Mouse (Mus musculus) liver, embryonic 11.5 days (tissue): ENCODE measurements at regions not wholly inside any gene's neighbourhood (a gene's known extent, or its start where the extent isn't known, plus 50 kb on each side); places are given as distances from the start of the nearest gene placed in this dataset.
"Not testable (repeated sequence)": the region's sequence is repeated elsewhere in the genome, so short reads cannot be mapped to it uniquely, and the experiment has no call there.

Source experiments
- ATAC-seq: fragments of 200-750 bp; cut with Nextera tagmentation; replicated peaks from 2 replicates; pipeline ENCODE4 v1.8.0; 2017; ENCODE audit warnings: moderate number of reproducible peaks, mild to moderate bottlenecking, moderate TSS enrichment, moderate library complexity; ENCODE audit not compliant: low FRiP score
- DNase-seq: peaks from one replicate; pipeline ENCODE4 v3.0.0-alpha.2; 2017; ENCODE audit warnings: low spot score
- H3K27ac ChIP-seq: fragments of 300-500 bp; sonication (generic); 2 replicates; pipeline ENCODE4 v1.5.1; 2014; ENCODE audit warnings: mild to moderate bottlenecking, low read depth, low read length, control low read depth
- H3K27me3 ChIP-seq: fragments of 300-500 bp; sonication (generic); replicated peaks from 2 replicates; pipeline ENCODE4 v1.6.1; 2014; ENCODE audit warnings: low read length, mixed read lengths; ENCODE audit not compliant: control insufficient read depth, insufficient read depth
- H3K36me3 ChIP-seq: fragments of 300-500 bp; sonication (generic); 2 replicates; pipeline ENCODE4 v1.6.1; 2014; ENCODE audit warnings: mild to moderate bottlenecking, low read length, moderate library complexity, mixed read lengths; ENCODE audit not compliant: control insufficient read depth, insufficient read depth
- H3K4me1 ChIP-seq: fragments of 300-500 bp; sonication (generic); replicated peaks from 2 replicates; pipeline ENCODE4 v1.6.1; 2014; ENCODE audit warnings: low read length, mixed read lengths; ENCODE audit not compliant: control insufficient read depth, insufficient read depth
- H3K4me2 ChIP-seq: fragments of 300-500 bp; sonication (generic); 2 replicates; pipeline ENCODE4 v1.6.1; 2014; ENCODE audit warnings: mild to moderate bottlenecking, control low read depth, moderate library complexity
- H3K4me3 ChIP-seq: fragments of 300-500 bp; sonication (generic); 2 replicates; pipeline ENCODE4 v1.5.1; 2014; ENCODE audit warnings: low read depth, low read length, control low read depth
- H3K9ac ChIP-seq: fragments of 300-500 bp; sonication (generic); 2 replicates; pipeline ENCODE4 v1.6.1; 2014; ENCODE audit warnings: low read depth, low read length, control low read depth
- H3K9me3 ChIP-seq: fragments of 300-500 bp; sonication (generic); 2 replicates; pipeline ENCODE4 v1.6.1; 2016; ENCODE audit warnings: low read length, inconsistent platforms, mixed read lengths; ENCODE audit not compliant: control insufficient read depth
- WGBS: fragments of 180-500 bp; shearing (Covaris S2); extraction: QIAGEN DNeasy Blood & Tissue Kit; methylation state at CpG from one replicate; pipeline ENCODE4 v1.1.7; 2014; 5-methylcytosine and 5-hydroxymethylcytosine counted together

DNA sequence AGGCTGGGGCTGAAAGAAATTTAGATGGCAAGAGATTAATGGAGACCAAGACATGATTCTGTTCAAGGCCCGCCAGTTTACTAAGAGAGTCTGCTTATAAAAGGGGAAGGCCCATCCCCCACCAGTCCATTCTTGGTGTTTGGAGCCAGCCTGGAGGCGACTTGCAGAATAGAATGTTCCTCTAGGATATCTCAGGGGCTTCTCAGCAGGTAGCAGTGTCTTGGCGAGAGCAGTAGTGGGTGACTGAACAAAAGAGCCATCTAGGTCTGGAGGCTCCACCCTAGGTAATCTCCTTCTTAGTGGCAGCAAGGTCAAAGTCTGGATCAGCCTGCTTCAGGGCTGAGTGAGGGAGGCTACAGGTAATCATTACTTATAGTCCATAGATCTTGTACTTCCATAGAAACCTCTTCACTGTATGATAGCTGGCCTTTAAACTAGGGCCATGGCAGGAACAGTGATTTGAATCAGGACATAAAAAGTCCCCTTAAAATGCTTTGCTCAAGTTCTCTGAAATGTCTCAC is 166.0 kb upstream of the Gm5538 start:
- not testable (repeated sequence) for H3K4me2 ChIP-seq, DNase-seq, H3K27ac ChIP-seq, H3K4me1 ChIP-seq, ATAC-seq, H3K4me3 ChIP-seq, H3K9ac ChIP-seq, H3K36me3 ChIP-seq, H3K27me3 ChIP-seq, H3K9me3 ChIP-seq
- 53% methylated on average over 3 of the region's 3 CpGs for WGBS

DNA sequence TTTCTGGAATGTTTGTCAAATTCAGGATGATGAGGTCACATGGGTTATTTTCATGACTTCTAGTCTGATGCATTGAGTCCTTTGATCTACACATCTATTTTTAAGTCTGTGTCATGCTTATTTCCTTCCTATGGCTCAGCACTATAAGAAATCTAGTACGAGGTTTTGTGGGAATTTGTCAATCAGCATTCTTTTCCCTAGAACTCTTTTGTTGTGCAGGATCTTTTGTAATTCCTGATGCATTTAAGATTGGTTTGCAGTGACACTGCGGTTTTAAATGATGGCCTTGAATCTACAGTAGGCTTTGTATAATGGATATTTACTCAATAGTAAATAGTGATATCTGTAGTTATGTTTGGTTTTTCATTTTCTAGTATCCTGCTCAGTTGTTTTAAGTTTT is 187.0 kb upstream of the Gm5538 start:
- WGBS, result 65% methylated on average over 2 of the region's 2 CpGs

DNA sequence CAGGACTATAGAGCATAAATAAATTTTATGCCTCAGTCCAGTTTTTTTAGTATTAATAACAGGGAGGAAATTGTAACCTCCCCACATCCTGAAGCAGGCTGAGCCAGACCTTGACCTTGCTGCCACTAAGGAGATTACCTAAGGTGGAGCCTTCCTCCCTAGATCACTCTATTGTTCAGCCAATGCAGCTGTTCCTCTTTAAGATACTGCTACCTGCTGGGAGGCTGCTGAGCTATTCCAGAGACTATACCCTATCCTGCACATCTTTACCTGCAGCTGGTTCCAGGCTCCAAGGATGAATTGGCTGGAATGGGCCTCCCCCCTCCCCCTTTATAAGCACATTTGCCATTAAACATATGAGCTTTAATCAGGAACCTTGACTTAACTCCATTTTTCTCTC is 189.0 kb upstream of the Gm5538 start:
- H3K9ac ChIP-seq, H3K9me3 ChIP-seq, H3K4me3 ChIP-seq, H3K27me3 ChIP-seq, H3K36me3 ChIP-seq, H3K4me2 ChIP-seq, H3K4me1 ChIP-seq, H3K27ac ChIP-seq, ATAC-seq, DNase-seq: not testable (repeated sequence)

More for the DNA sequence above, 187.0 kb upstream of the Gm5538 start:
- Histone ChIP-seq H3K9me3 (no peaks in the 10 kb centered on the region), H3K27ac (no peak overlapping the region), H3K4me3 (no peak overlapping the region), H3K9ac (no peak overlapping the region), H3K36me3 (no peaks in the 10 kb centered on the region), H3K27me3 (no peaks in the 10 kb centered on the region), H3K4me2 (no peak overlapping the region), H3K4me1 (no peaks in the 10 kb centered on the region)
- no peak for DNase-seq
- ATAC-seq, result no peak

DNA sequence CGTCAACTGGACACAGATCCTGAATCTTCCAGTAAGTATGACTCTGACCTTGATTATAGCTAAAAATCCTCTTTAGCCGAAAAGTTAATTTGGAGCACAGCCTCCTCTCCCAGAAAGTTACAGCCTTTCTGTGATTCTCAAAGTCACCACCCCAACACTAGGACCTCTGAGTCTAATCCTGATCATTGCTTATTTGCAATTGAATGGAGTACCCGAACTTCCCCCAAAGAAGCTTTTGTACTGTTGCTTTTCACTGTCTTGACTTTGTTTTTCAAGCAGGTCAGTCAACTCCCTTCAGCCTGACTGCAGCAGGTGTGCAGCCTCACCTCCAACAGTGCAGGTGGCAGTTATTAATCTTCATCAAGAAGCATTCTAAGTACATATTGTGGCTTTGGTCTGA is 189.7 kb upstream of the Gm5538 start:
- not testable (repeated sequence) for ATAC-seq, H3K9me3 ChIP-seq, H3K36me3 ChIP-seq, H3K4me3 ChIP-seq, H3K27me3 ChIP-seq, H3K4me1 ChIP-seq, H3K27ac ChIP-seq, H3K4me2 ChIP-seq, DNase-seq, H3K9ac ChIP-seq
- 83% methylated on average over 3 of the region's 3 CpGs for WGBS

DNA sequence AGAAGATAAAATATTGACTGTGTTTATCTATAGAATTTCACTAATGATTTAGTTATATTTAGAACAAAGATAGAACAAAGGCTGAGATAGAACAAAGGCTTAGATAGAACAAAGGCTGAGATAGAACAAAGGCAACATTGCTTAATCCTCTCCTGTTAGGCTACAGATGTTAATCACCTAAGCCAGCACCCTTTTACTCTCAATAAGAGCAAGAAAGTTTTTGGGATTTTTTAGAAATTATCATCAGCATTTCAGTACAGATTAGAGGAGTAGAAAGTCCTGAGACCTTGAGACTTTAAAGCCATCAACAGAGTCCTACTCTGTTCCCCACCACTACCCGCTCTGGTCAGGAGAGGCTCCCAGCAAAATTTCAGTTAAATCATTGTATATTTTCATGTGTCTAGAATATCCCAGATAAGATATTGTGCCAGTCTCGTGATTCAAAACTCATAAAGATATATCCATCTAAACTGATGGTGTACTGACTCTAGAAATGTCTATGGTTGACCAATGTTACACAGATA is 187.2 kb upstream of the Igsf10 start:
- DNase-seq (no peak), ATAC-seq (no peak)
- 71% methylated on average over 2 of the region's 2 CpGs for WGBS

DNA sequence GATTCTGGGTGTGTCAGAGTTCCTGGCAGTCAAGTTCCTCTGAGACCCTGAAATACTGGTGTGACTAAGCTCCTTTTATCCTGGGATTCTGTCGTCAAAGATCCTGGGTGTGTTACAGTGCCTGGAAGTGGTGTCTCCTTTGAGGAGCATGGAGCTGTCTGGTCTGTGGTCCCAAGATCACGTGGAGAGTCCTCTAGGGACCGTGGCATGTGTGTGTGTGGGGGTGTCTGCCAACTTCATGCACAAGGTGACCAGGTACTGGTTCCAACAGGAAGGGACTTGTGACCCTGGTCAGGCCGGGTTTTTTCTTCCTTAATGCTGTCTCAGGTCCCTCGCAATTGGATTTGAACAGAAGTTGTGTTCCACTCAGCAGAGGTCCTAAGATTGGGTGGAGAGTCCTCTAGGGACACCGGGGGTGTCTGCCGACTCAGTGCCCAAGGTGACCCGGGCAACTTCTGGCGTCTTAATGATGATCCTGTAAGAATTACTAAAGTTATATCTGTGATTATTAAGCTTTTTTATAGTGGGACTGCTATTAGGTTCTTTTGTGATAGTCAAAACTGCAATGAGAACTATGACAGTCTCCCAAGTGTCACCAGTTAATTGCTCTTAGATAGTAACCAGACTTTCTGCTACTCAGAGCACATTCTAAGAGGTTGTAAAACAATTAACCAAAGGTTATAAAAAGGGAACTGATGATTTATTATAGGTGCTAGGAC is 186.6 kb upstream of the Igsf10 start:
- no peaks in the 10 kb centered on the region for H3K9me3 ChIP-seq
- no peaks in the 10 kb centered on the region for H3K4me1 ChIP-seq
- DNase-seq (no peak), ATAC-seq (no peak)
- H3K9ac ChIP-seq, result no peak overlapping the region
- H3K27ac ChIP-seq, result no peak overlapping the region
- H3K36me3 ChIP-seq, result no peaks in the 10 kb centered on the region
- H3K27me3 ChIP-seq, result no peaks in the 10 kb centered on the region
- WGBS, result 74% methylated on average over 9 of the region's 9 CpGs
- H3K4me2 ChIP-seq, result no peak overlapping the region
- H3K4me3 ChIP-seq, result no peak overlapping the region

More for the DNA sequence above, 187.2 kb upstream of the Igsf10 start:
- no peak overlapping the region for H3K4me3 ChIP-seq
- H3K9me3 ChIP-seq, result no peaks in the 10 kb centered on the region
- H3K36me3 ChIP-seq, result no peaks in the 10 kb centered on the region
- H3K27ac ChIP-seq, result no peak overlapping the region
- H3K4me1 ChIP-seq, result no peaks in the 10 kb centered on the region
- no peak overlapping the region for H3K9ac ChIP-seq
- no peak overlapping the region for H3K4me2 ChIP-seq
- no peaks in the 10 kb centered on the region for H3K27me3 ChIP-seq

DNA sequence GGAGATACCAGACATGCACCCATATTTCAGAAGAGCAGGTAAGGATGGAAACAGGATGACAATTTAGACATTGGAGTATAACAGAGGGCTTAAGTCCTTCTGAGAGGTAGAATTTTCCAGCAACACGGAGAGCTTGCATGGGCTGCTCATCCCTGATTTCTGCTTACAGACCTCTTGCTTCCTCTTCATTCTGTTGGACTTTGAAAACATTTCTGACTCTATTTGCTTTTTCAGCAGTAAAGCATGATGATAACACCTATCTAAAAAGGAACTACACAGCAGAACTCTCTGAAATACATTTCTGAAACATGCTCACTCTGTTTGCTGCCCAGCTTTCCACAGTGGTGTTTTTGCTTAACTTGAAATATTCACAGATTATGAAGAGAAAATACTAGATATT is 176.6 kb upstream of the Igsf10 start:
- no peaks in the 10 kb centered on the region for H3K36me3 ChIP-seq
- no peaks in the 10 kb centered on the region for H3K9me3 ChIP-seq
- 80% methylated on average over 1 of the region's 1 CpGs for WGBS
- H3K27ac ChIP-seq, result no peak overlapping the region
- no peak overlapping the region for H3K4me2 ChIP-seq
- H3K4me3 ChIP-seq, result no peak overlapping the region
- no peak overlapping the region for H3K9ac ChIP-seq
- H3K4me1 ChIP-seq, result no peaks in the 10 kb centered on the region
- DNase-seq (no peak), ATAC-seq (no peak)
- no peaks in the 10 kb centered on the region for H3K27me3 ChIP-seq

DNA sequence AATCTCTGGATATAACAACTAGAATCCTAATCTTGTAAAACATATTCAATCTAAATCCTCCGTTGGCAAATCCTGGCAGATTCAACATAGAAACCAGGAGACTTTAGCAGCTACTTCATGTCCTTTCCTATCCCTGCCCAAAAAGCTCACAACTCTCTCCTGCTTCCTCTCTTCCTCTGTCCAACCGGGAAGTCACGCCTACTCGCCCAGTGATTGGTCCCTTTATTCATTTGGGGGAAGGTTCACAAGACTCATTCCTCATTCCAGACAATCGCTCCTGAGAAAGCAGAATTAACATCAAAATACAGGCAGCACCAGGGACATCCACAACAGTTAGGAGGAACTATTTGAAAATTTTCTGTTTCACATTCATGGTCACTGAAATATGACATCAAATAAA is 133.9 kb upstream of the Igsf10 start:
- no peak overlapping the region for H3K27ac ChIP-seq
- H3K4me3 ChIP-seq, result no peak overlapping the region
- ATAC-seq (no peak), DNase-seq (no peak)
- no peaks in the 10 kb centered on the region for H3K27me3 ChIP-seq
- no peaks in the 10 kb centered on the region for H3K4me1 ChIP-seq
- H3K9ac ChIP-seq, result no peak overlapping the region
- 36% methylated on average over 5 of the region's 5 CpGs for WGBS
- H3K36me3 ChIP-seq, result no peaks in the 10 kb centered on the region
- H3K4me2 ChIP-seq, result no peak overlapping the region
- H3K9me3 ChIP-seq, result no peaks in the 10 kb centered on the region

DNA sequence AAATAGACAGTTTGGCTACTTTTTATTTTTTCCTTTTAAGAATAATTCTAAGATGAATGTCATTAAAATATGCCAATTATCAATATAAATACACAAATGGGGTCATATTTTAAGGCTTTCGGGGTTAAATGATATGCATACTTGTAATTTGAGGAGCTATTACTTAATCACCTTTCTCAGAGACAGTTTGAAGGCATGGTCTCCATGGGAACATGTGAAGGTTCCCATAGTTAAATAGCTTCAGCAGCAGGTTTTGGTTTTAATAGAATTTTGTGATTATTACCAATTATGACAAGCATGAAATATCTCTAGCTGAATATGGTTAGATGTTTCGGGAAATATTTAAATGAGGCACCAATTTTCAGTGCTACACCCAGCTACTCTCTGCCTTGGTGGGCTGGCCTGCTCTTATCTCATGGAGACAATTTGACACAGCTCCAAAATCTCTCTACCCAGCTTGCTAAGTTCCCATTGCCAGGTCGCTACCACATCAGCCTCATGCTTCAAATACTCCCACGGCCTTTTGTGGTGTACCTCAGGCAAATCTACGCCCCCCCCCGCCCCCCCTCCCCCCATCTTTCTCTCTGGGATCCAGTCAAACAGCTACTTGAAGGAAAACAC is 133.4 kb upstream of the Igsf10 start:
- H3K9me3 ChIP-seq, result no peaks in the 10 kb centered on the region
- no peaks in the 10 kb centered on the region for H3K4me1 ChIP-seq
- DNase-seq, result no peak
- no peak overlapping the region for H3K4me3 ChIP-seq
- no peaks in the 10 kb centered on the region for H3K36me3 ChIP-seq
- H3K4me2 ChIP-seq, result no peak overlapping the region
- H3K27ac ChIP-seq, result no peak overlapping the region
- no peak overlapping the region for H3K9ac ChIP-seq
- ATAC-seq, result peak; percentile 54; the same call in 1 of the 2 replicates
- WGBS, result 41% methylated on average over 6 of the region's 6 CpGs
- no peaks in the 10 kb centered on the region for H3K27me3 ChIP-seq
